Mouse (Mus musculus): ENCODE measurements around the gene Etv2. TPM values are rescaled to one million over a fixed set of nuclear protein-coding genes. Genes with fewer than 3 reads are reported as not detected.

Etv2 gene
- polyA plus RNA-seq, 1 experiment from 2014 or later = not detected

DNA sequence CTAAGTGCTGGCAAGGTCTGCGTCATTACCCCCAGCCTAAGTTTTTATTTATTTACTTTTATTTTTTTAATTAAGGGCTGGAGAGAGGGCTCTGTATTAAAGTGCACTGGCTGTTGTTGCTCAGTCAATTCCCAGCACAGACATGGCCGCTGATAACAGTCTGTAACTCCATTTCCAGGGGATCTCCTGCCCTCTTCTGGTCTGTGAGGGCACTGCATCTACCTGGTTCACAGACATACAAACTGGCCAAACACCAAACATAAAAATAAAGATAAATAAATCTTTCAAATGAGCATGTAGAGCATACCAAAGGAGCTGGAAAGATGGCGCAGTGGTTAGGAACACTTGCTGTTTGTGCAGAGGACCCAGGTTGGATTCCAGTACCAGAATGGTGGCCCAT lies 16.4 kb downstream of the Etv2 start:
- H3K4me2 ChIP-seq (ENCODE audit: low read length) = no peak overlapping the region
- H3K27me3 ChIP-seq (replicated peaks; ENCODE audit: control insufficient read depth, insufficient read depth, low read length) = no peaks in the 10 kb centered on the region
- H3K9ac ChIP-seq (ENCODE audit: low read length) = no peak overlapping the region
- H3K9me3 ChIP-seq (replicated peaks; ENCODE audit: control insufficient read depth, low read length) = no peaks in the 10 kb centered on the region
- DNase-seq (ENCODE audit: low spot score) (no peak), ATAC-seq (no peak)
- no peaks in the 10 kb centered on the region for H3K4me1 ChIP-seq (ENCODE audit: control insufficient read depth, insufficient read depth, low read length)
- H3K4me3 ChIP-seq (ENCODE audit: low read depth, low read length) = no peak overlapping the region
- H3K27ac ChIP-seq (ENCODE audit: low read depth, low read length) = no peak overlapping the region
- WGBS = 84% methylated on average over 3 of the region's 3 CpGs
- H3K36me3 ChIP-seq (ENCODE audit: control insufficient read depth, insufficient read depth, low read length) = peaks cover 74% of the 10 kb centered on the region

GRCm38 (mm10) chr7:30618658-30619057 lies 17.0 kb downstream of the Etv2 start:
- 96% methylated on average over 9 of the region's 9 CpGs for WGBS
- ATAC-seq (no peak), DNase-seq (ENCODE audit: low spot score) (no peak)

DNA sequence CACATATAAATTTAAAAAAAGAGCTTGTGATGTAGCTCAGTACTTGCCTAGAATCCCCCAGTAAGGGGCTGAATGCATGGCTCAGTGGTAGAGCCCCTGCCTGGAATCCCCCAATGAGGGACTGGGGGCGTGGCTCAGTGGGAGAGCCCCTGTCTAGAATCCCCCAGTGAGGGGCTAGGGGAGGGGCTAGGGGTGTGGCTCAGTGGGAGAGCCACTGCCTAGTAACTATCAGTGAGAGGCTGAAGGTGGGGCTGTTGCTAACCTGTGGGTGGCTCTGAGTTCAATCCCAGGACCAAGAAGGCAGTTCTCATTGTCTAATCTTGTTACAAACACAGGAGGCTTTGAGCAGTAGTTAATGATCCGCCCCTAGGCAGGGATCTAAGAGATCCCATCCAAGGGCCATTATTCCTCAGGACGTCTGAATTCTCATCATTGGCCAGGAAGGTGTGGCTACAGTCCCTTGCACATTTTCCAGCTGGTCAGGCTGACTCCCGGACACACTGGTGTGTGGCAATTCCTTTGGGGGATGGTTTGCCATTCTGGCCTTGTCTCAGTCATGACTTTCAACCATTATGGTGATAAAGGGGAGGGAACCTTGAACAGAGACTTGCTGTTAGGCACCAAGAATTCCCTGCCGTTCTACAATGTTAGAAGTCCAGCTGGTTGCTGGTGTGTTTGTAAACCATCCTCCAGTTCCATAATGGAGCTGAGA lies 20.4 kb downstream of the Etv2 start:
- Histone ChIP-seq H3K4me2 (ENCODE audit: low read length) (no peak overlapping the region), H3K36me3 (ENCODE audit: control insufficient read depth, insufficient read depth, low read length) (peaks cover 44% of the 10 kb centered on the region), H3K27ac (ENCODE audit: low read depth, low read length) (no peak overlapping the region), H3K9me3 (replicated peaks; ENCODE audit: control insufficient read depth, low read length) (no peaks in the 10 kb centered on the region), H3K9ac (ENCODE audit: low read length) (no peak overlapping the region), H3K4me1 (ENCODE audit: control insufficient read depth, insufficient read depth, low read length) (no peaks in the 10 kb centered on the region), H3K4me3 (ENCODE audit: low read depth, low read length) (no peak overlapping the region), H3K27me3 (replicated peaks; ENCODE audit: control insufficient read depth, insufficient read depth, low read length) (no peaks in the 10 kb centered on the region)
- ATAC-seq (0 out of 2 replicates have a peak, but pooled peaks have one; percentile 20), DNase-seq (ENCODE audit: low spot score) (no peak)
- WGBS = 55% methylated on average over 5 of the region's 5 CpGs

More at GRCm38 (mm10) chr7:30618658-30619057, 17.0 kb downstream of the Etv2 start:
- Histone ChIP-seq H3K4me3 (ENCODE audit: low read depth, low read length) (no peak overlapping the region), H3K9me3 (replicated peaks; ENCODE audit: control insufficient read depth, low read length) (no peaks in the 10 kb centered on the region), H3K4me2 (ENCODE audit: low read length) (no peak overlapping the region), H3K9ac (ENCODE audit: low read length) (no peak overlapping the region), H3K4me1 (ENCODE audit: control insufficient read depth, insufficient read depth, low read length) (no peaks in the 10 kb centered on the region), H3K27me3 (replicated peaks; ENCODE audit: control insufficient read depth, insufficient read depth, low read length) (no peaks in the 10 kb centered on the region), H3K36me3 (ENCODE audit: control insufficient read depth, insufficient read depth, low read length) (peaks cover 70% of the 10 kb centered on the region), H3K27ac (ENCODE audit: low read depth, low read length) (no peak overlapping the region)

GRCm38 (mm10) chr7:30614454-30614853 lies 21.2 kb downstream of the Etv2 start:
- H3K4me3 ChIP-seq (ENCODE audit: low read depth, low read length) = no peak overlapping the region
- no peak overlapping the region for H3K4me2 ChIP-seq (ENCODE audit: low read length)
- WGBS = 73% methylated on average over 2 of the region's 2 CpGs
- H3K27ac ChIP-seq (ENCODE audit: low read depth, low read length) = no peak overlapping the region
- DNase-seq (ENCODE audit: low spot score) (no peak), ATAC-seq (no peak)
- no peak overlapping the region for H3K9ac ChIP-seq (ENCODE audit: low read length)
- H3K9me3 ChIP-seq (replicated peaks; ENCODE audit: control insufficient read depth, low read length) = no peaks in the 10 kb centered on the region
- no peaks in the 10 kb centered on the region for H3K4me1 ChIP-seq (ENCODE audit: control insufficient read depth, insufficient read depth, low read length)
- peaks cover 42% of the 10 kb centered on the region for H3K36me3 ChIP-seq (ENCODE audit: control insufficient read depth, insufficient read depth, low read length)
- H3K27me3 ChIP-seq (replicated peaks; ENCODE audit: control insufficient read depth, insufficient read depth, low read length) = no peaks in the 10 kb centered on the region

GRCm38 (mm10) chr7:30613529-30614112 lies 22.0 kb downstream of the Etv2 start:
- DNase-seq (ENCODE audit: low spot score) (peak; percentile 65), ATAC-seq (peak; percentile 46; the same call in 1 of the 2 replicates)
- H3K4me2 ChIP-seq (ENCODE audit: low read length) = no peak overlapping the region
- H3K9me3 ChIP-seq (replicated peaks; ENCODE audit: control insufficient read depth, low read length) = no peaks in the 10 kb centered on the region
- H3K27ac ChIP-seq (ENCODE audit: low read depth, low read length) = no peak overlapping the region
- no peaks in the 10 kb centered on the region for H3K27me3 ChIP-seq (replicated peaks; ENCODE audit: control insufficient read depth, insufficient read depth, low read length)
- no peaks in the 10 kb centered on the region for H3K4me1 ChIP-seq (ENCODE audit: control insufficient read depth, insufficient read depth, low read length)
- no peak overlapping the region for H3K9ac ChIP-seq (ENCODE audit: low read length)
- H3K4me3 ChIP-seq (ENCODE audit: low read depth, low read length) = no peak overlapping the region
- H3K36me3 ChIP-seq (ENCODE audit: control insufficient read depth, insufficient read depth, low read length) = peaks cover 33% of the 10 kb centered on the region
- WGBS = 23% methylated on average over 14 of the region's 14 CpGs

DNA sequence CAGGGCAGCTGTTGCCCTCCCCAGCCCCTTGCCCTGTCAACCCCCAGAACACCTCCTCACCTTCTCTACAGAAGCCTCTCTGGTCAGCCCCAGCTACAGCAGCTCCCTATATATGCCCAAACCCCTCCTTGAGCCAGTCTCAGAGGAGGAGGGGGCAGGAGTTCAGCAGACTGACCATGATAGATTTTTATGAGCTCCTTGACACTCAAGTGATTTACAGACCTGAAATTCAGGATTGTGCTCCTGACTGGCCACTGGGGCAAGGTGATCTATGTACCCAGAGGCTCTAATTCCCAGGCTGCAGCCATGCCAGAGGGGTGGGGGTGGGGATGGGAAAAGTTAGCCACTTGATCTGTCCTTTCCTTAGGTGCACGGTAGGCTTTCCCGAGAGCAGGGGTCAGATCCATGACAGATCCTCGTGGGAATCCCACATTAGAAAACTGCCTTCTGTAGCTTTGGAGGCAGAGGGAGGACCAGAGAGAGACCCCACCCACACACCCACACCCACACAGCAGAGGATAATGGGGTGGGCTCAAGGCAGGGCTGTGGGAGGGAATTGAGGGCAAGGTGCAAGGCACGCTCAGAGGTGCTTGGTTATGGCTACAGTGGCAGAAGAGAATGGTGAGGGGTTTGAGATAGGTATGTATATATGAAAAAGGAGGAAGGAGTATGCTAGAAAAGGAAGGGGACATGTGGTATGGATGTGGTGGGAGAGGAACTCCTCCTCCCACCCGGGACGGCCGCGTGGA lies 22.8 kb downstream of the Etv2 start, which contains the start of gene Upk1a:
TSS of gene Upk1a (minus strand) at position 194 of the 749 bp plus-strand sequence.
- Histone ChIP-seq H3K4me1 (ENCODE audit: control insufficient read depth, insufficient read depth, low read length) (no peaks in the 10 kb centered on the region), H3K9me3 (replicated peaks; ENCODE audit: control insufficient read depth, low read length) (no peaks in the 10 kb centered on the region), H3K9ac (ENCODE audit: low read length) (no peak within 1 kb of the TSS), H3K4me2 (ENCODE audit: low read length) (no peak within 1 kb of the TSS), H3K27ac (ENCODE audit: low read depth, low read length) (no peak within 1 kb of the TSS), H3K27me3 (replicated peaks; ENCODE audit: control insufficient read depth, insufficient read depth, low read length) (no peaks in the 10 kb centered on the region), H3K4me3 (ENCODE audit: low read depth, low read length) (no peak within 1 kb of the TSS), H3K36me3 (ENCODE audit: control insufficient read depth, insufficient read depth, low read length) (peaks cover 25% of the 10 kb centered on the region)
- DNase-seq (ENCODE audit: low spot score) (no peak), ATAC-seq (no peak)
- WGBS = 84% methylated on average over 8 of the region's 8 CpGs

- Histone ChIP-seq H3K27ac (ENCODE audit: low read depth, low read length) (no peak overlapping the region), H3K4me1 (ENCODE audit: control insufficient read depth, insufficient read depth, low read length) (no peaks in the 10 kb centered on the region), H3K9ac (ENCODE audit: low read length) (no peak overlapping the region; the same call in 1 of the 2 replicates), H3K36me3 (ENCODE audit: control insufficient read depth, insufficient read depth, low read length) (0 out of 2 replicates have a peak, but pooled peaks cover under 1% of the 10 kb centered on the region), H3K27me3 (replicated peaks; ENCODE audit: control insufficient read depth, insufficient read depth, low read length) (no peaks in the 10 kb centered on the region), H3K4me2 (ENCODE audit: low read length) (no peak overlapping the region), H3K9me3 (replicated peaks; ENCODE audit: control insufficient read depth, low read length) (no peaks in the 10 kb centered on the region), H3K4me3 (ENCODE audit: low read depth, low read length) (no peak overlapping the region)
- WGBS = 63% methylated on average over 7 of the region's 7 CpGs
- DNase-seq (ENCODE audit: low spot score) (no peak), ATAC-seq (no peak)
Measured at GRCm38 (mm10) chr7:30610043-30610442, 25.6 kb downstream of the Etv2 start.

DNA sequence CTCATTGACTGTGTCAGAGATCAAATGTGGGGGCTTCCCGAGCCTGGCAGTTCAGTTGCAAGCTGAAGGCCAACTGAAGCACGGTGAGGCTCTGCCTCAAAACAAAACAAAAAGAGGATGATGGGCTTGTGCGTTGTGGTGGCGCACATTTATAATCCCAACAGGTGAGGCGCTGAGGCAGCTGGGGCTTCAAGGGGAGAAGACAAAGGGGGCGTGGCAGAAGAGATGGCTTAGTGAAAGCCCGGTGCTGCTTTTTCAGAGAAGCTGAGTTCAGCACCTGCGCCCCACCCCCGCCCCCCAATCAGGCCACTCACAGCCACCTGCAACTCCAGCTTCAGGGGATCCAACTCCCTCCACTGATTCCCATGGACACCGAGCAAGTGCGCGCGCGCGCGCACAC lies 27.2 kb downstream of the Etv2 start:
- Histone ChIP-seq H3K9me3 (replicated peaks; ENCODE audit: control insufficient read depth, low read length) (no peaks in the 10 kb centered on the region), H3K36me3 (ENCODE audit: control insufficient read depth, insufficient read depth, low read length) (no peaks in the 10 kb centered on the region), H3K27ac (ENCODE audit: low read depth, low read length) (no peak overlapping the region), H3K4me2 (ENCODE audit: low read length) (no peak overlapping the region), H3K4me1 (ENCODE audit: control insufficient read depth, insufficient read depth, low read length) (no peaks in the 10 kb centered on the region), H3K9ac (ENCODE audit: low read length) (peak overlapping the region; percentile 5; the same call in 1 of the 2 replicates), H3K27me3 (replicated peaks; ENCODE audit: control insufficient read depth, insufficient read depth, low read length) (no peaks in the 10 kb centered on the region), H3K4me3 (ENCODE audit: low read depth, low read length) (no peak overlapping the region)
- DNase-seq (ENCODE audit: low spot score) (no peak), ATAC-seq (no peak)
- WGBS = 48% methylated on average over 16 of the region's 16 CpGs
